Mouse (Mus musculus): Measurements from ENCODE around the gene Pamr1. TPM values are rescaled to one million over a fixed set of nuclear protein-coding genes. Genes with fewer than 3 reads are reported as not detected.

Gene Pamr1
- polyA plus RNA-seq, 1 experiment: not detected

DNA sequence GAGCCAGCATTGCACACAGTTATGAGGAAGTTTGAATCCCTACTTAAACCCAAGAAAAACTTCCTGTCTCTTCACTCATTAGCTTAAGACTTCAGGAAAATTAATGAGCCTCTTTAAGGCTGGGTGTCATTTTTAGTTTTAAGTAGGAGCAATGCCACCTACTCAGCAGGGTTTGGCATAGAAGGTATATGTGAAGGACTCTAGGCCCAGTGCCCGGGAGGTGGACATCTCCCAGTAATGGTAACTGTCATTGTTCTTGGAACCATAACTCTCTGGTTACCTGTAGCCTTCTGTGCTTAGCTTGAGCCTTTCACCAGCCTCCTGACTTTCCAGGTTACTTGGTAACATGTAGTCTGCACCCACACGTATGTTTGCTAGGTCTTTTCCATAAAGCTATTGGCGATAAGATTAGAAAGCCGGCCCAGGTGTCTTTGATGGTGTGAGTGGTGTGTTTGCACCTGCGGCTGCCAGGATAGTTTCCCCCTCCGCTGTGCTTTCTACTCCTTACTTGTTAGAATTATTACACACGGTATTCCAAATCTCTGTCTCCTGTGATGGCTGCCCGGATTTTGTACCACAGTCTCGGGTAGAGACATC lies 127.0 kb downstream of the Pamr1 start:
- Histone ChIP-seq H3K79me3 (ENCODE audit: low read depth) (no peaks in the 10 kb centered on the region), H3K79me2 (ENCODE audit: control insufficient read depth, insufficient read depth) (no peaks in the 10 kb centered on the region), H3K27me3 (ENCODE audit: control insufficient read depth, insufficient read depth, insufficient read length) (peaks cover 49% of the 10 kb centered on the region), H3K36me3 (ENCODE audit: control insufficient read depth, insufficient read depth) (no peaks in the 10 kb centered on the region), H3K4me3 (ENCODE audit: insufficient read depth, poor library complexity, severe bottlenecking) (no peak overlapping the region), H3ac (ENCODE audit: control insufficient read depth, insufficient read length, low read depth) (no peak overlapping the region)
- TF ChIP-seq CTCF (IDR thresholded peaks at IDR 0.05; ENCODE audit: control insufficient read depth, insufficient read depth, insufficient read length) (no peak), MAX (IDR thresholded peaks at IDR 0.05) (no peak), MYOG (IDR thresholded peaks at IDR 0.05; ENCODE audit: control insufficient read depth, extremely low read depth, insufficient read length) (no peak), MYOD1 (IDR thresholded peaks at IDR 0.05; ENCODE audit: control insufficient read depth, insufficient read length, low read depth) (no peak), FOSL1 (IDR thresholded peaks at IDR 0.05; ENCODE audit: insufficient read depth, low read length, poor library complexity, severe bottlenecking) (no peak), USF1 (IDR thresholded peaks at IDR 0.05; ENCODE audit: low read depth) (no peak), CEBPB (IDR thresholded peaks at IDR 0.05; ENCODE audit: low read depth) (no peak)

- Histone ChIP-seq H3K79me3 (ENCODE audit: low read depth) (no peaks in the 10 kb centered on the region), H3ac (ENCODE audit: control insufficient read depth, insufficient read length, low read depth) (no peak overlapping the region), H3K79me2 (ENCODE audit: control insufficient read depth, insufficient read depth) (no peaks in the 10 kb centered on the region), H3K4me3 (ENCODE audit: insufficient read depth, poor library complexity, severe bottlenecking) (no peak overlapping the region), H3K27me3 (ENCODE audit: control insufficient read depth, insufficient read depth, insufficient read length) (peaks cover 49% of the 10 kb centered on the region), H3K36me3 (ENCODE audit: control insufficient read depth, insufficient read depth) (no peaks in the 10 kb centered on the region)
- TF ChIP-seq MYOG (IDR thresholded peaks at IDR 0.05; ENCODE audit: control insufficient read depth, extremely low read depth, insufficient read length) (no peak), CEBPB (IDR thresholded peaks at IDR 0.05; ENCODE audit: low read depth) (no peak), MYOD1 (IDR thresholded peaks at IDR 0.05; ENCODE audit: control insufficient read depth, insufficient read length, low read depth) (no peak), MAX (IDR thresholded peaks at IDR 0.05) (no peak), FOSL1 (IDR thresholded peaks at IDR 0.05; ENCODE audit: insufficient read depth, low read length, poor library complexity, severe bottlenecking) (no peak), CTCF (IDR thresholded peaks at IDR 0.05; ENCODE audit: control insufficient read depth, insufficient read depth, insufficient read length) (no peak), USF1 (IDR thresholded peaks at IDR 0.05; ENCODE audit: low read depth) (no peak)
Measured at GRCm38 (mm10) chr2:102677400-102677799, 127.6 kb downstream of the Pamr1 start.

DNA sequence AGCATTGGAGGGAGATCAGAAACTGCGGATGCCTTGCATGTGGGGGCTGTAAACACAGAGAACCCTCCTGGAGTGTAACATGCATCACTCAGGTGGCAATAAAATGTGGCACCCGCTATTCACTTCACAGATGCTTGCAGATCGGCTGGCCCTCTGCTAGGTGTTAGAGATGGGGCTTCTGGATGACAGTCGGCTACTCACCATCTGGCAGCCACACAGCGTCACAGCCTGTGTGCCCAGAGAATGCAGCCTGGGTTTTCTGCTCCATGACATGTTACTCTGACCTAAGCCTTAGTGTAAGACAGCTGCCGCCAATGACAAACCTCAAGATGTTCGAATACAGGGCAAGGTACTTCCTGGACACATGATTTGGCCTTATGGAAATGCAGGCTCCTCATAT lies 131.5 kb downstream of the Pamr1 start:
- TF ChIP-seq CEBPB (IDR thresholded peaks at IDR 0.05; ENCODE audit: low read depth) (no peak), MYOD1 (IDR thresholded peaks at IDR 0.05; ENCODE audit: control insufficient read depth, insufficient read length, low read depth) (no peak), MYOG (IDR thresholded peaks at IDR 0.05; ENCODE audit: control insufficient read depth, extremely low read depth, insufficient read length) (no peak), CTCF (IDR thresholded peaks at IDR 0.05; ENCODE audit: control insufficient read depth, insufficient read depth, insufficient read length) (no peak), USF1 (IDR thresholded peaks at IDR 0.05; ENCODE audit: low read depth) (no peak), MAX (IDR thresholded peaks at IDR 0.05) (no peak), FOSL1 (IDR thresholded peaks at IDR 0.05; ENCODE audit: insufficient read depth, low read length, poor library complexity, severe bottlenecking) (no peak)
- Histone ChIP-seq H3K36me3 (ENCODE audit: control insufficient read depth, insufficient read depth) (no peaks in the 10 kb centered on the region), H3ac (ENCODE audit: control insufficient read depth, insufficient read length, low read depth) (no peak overlapping the region), H3K4me3 (ENCODE audit: insufficient read depth, poor library complexity, severe bottlenecking) (no peak overlapping the region), H3K79me3 (ENCODE audit: low read depth) (no peaks in the 10 kb centered on the region), H3K79me2 (ENCODE audit: control insufficient read depth, insufficient read depth) (no peaks in the 10 kb centered on the region), H3K27me3 (ENCODE audit: control insufficient read depth, insufficient read depth, insufficient read length) (peaks cover 44% of the 10 kb centered on the region)

GRCm38 (mm10) chr2:102682168-102682567 lies 132.4 kb downstream of the Pamr1 start:
- H3K36me3 ChIP-seq (ENCODE audit: control insufficient read depth, insufficient read depth): no peaks in the 10 kb centered on the region
- no peaks in the 10 kb centered on the region for H3K79me2 ChIP-seq (ENCODE audit: control insufficient read depth, insufficient read depth)
- TF ChIP-seq CEBPB (IDR thresholded peaks at IDR 0.05; ENCODE audit: low read depth) (no peak), MYOG (IDR thresholded peaks at IDR 0.05; ENCODE audit: control insufficient read depth, extremely low read depth, insufficient read length) (no peak), MYOD1 (IDR thresholded peaks at IDR 0.05; ENCODE audit: control insufficient read depth, insufficient read length, low read depth) (no peak), USF1 (IDR thresholded peaks at IDR 0.05; ENCODE audit: low read depth) (no peak), CTCF (IDR thresholded peaks at IDR 0.05; ENCODE audit: control insufficient read depth, insufficient read depth, insufficient read length) (no peak), MAX (IDR thresholded peaks at IDR 0.05) (no peak), FOSL1 (IDR thresholded peaks at IDR 0.05; ENCODE audit: insufficient read depth, low read length, poor library complexity, severe bottlenecking) (no peak)
- no peak overlapping the region for H3ac ChIP-seq (ENCODE audit: control insufficient read depth, insufficient read length, low read depth)
- peaks cover 38% of the 10 kb centered on the region for H3K27me3 ChIP-seq (ENCODE audit: control insufficient read depth, insufficient read depth, insufficient read length)
- no peaks in the 10 kb centered on the region for H3K79me3 ChIP-seq (ENCODE audit: low read depth)
- no peak overlapping the region for H3K4me3 ChIP-seq (ENCODE audit: insufficient read depth, poor library complexity, severe bottlenecking)

GRCm38 (mm10) chr2:102685371-102686107 lies 135.7 kb downstream of the Pamr1 start:
- no peak overlapping the region for H3ac ChIP-seq (ENCODE audit: control insufficient read depth, insufficient read length, low read depth)
- TF ChIP-seq MYOD1 (IDR thresholded peaks at IDR 0.05; ENCODE audit: control insufficient read depth, insufficient read length, low read depth): no peak

More at GRCm38 (mm10) chr2:102685371-102686107, 135.7 kb downstream of the Pamr1 start:
- H3K36me3 ChIP-seq (ENCODE audit: control insufficient read depth, insufficient read depth): no peaks in the 10 kb centered on the region
- no peaks in the 10 kb centered on the region for H3K79me3 ChIP-seq (ENCODE audit: low read depth)
- peaks cover 17% of the 10 kb centered on the region for H3K27me3 ChIP-seq (ENCODE audit: control insufficient read depth, insufficient read depth, insufficient read length)
- no peaks in the 10 kb centered on the region for H3K79me2 ChIP-seq (ENCODE audit: control insufficient read depth, insufficient read depth)
- no peak overlapping the region for H3K4me3 ChIP-seq (ENCODE audit: insufficient read depth, poor library complexity, severe bottlenecking)
